In genomic region chr12:105031081-105032058, GRCm38 (mm10) we compare ENCODE assay signal across 8 mouse cellular contexts. TPM values are rescaled to one million over a fixed set of nuclear protein-coding genes. Genes with fewer than 3 reads are reported as not detected.
A peak's percentile ranks its signal among the peaks of the same experiment; 100 is the strongest.
DNase-seq lines count a peak whose midpoint lies in the region; ATAC-seq and TF ChIP-seq lines count a peak whose summit lies in the region.

No protein-coding gene starts in this region.

- peaks cover 19% of the 10 kb centered on the region for H3K36me3 ChIP-seq in heart, embryonic 14.5 days (ENCODE audit: control insufficient read depth, insufficient read depth, low read length)
- H3K36me3 ChIP-seq in ES-Bruce4 (ENCODE audit: control insufficient read depth, insufficient read depth, low read length, poor library complexity, severe bottlenecking), result peaks cover 14% of the 10 kb centered on the region
- H3K36me3 ChIP-seq in embryonic facial prominence, embryonic 15.5 days, result peaks cover 13% of the 10 kb centered on the region; the same call in 1 of the 2 replicates
- peaks cover 2% of the 10 kb centered on the region; the same call in 1 of the 2 replicates for H3K36me3 ChIP-seq in limb, embryonic 11.5 days (ENCODE audit: control insufficient read depth, insufficient read depth, low read length)
- H3K36me3 ChIP-seq in neural tube, embryonic 11.5 days (ENCODE audit: control insufficient read depth, insufficient read depth, low read length), result 0 out of 2 replicates have a peak, but pooled peaks cover 2% of the 10 kb centered on the region

- no peaks in the 10 kb centered on the region for H3K27me3 ChIP-seq in heart, embryonic 14.5 days (ENCODE audit: control insufficient read depth, insufficient read depth, low read length)
- H3K27me3 ChIP-seq in ES-Bruce4 (ENCODE audit: control insufficient read depth, insufficient read depth, low read length, poor library complexity, severe bottlenecking), result no peaks in the 10 kb centered on the region
- H3K27me3 ChIP-seq in embryonic facial prominence, embryonic 15.5 days, result no peaks in the 10 kb centered on the region
- H3K27me3 ChIP-seq in limb, embryonic 11.5 days (ENCODE audit: control insufficient read depth, insufficient read depth, low read length), result no peaks in the 10 kb centered on the region
- H3K27me3 ChIP-seq in neural tube, embryonic 11.5 days (ENCODE audit: control insufficient read depth, insufficient read depth, low read length), result no peaks in the 10 kb centered on the region

- peak overlapping the region; percentile 12 to 73; a peak in 3 of 4 replicates for H3K27ac ChIP-seq in heart, embryonic 14.5 days (replicated peaks in 1 of 2; ENCODE audit: control insufficient read depth in 1 of 2, insufficient read depth in 1 of 2, low read depth in 2 of 2, low read length in 2 of 2)
- no peak overlapping the region for H3K27ac ChIP-seq in ES-Bruce4 (ENCODE audit: insufficient read depth, low read length)
- peak overlapping the region; percentile 82 for H3K27ac ChIP-seq in embryonic facial prominence, embryonic 15.5 days (replicated peaks)
- no peak overlapping the region; the same call in 1 of the 2 replicates for H3K27ac ChIP-seq in limb, embryonic 11.5 days (replicated peaks; ENCODE audit: low read depth, low read length)
- no peak overlapping the region for H3K27ac ChIP-seq in neural tube, embryonic 11.5 days (ENCODE audit: low read depth, low read length)

- no peak for TF ChIP-seq CTCF in ES-Bruce4 (IDR thresholded peaks at IDR 0.05; ENCODE audit: low read depth, low read length)

- 3% methylated on average over 37 of the region's 37 CpGs for WGBS in heart, embryonic 14.5 days
- WGBS in embryonic facial prominence, embryonic 15.5 days, result 5% methylated on average over 37 of the region's 37 CpGs
- 8% methylated on average over 37 of the region's 37 CpGs for WGBS in limb, embryonic 11.5 days
- WGBS in neural tube, embryonic 11.5 days, result 8% methylated on average over 37 of the region's 37 CpGs

- no peak for DNase-seq in heart, postnatal 4 days
- DNase-seq in limb, embryonic 11.5 days (ENCODE audit: low spot score), result peak; percentile 46
- DNase-seq in neural tube, embryonic 11.5 days (ENCODE audit: low spot score), result no peak
- DNase-seq in urinary bladder, adult 18-20 months (ENCODE audit: low spot score in 2 of 2), result no peak
- no peak for DNase-seq in layer of hippocampus, adult 11-12 months (ENCODE audit: low spot score)

- no peak for ATAC-seq in heart, embryonic 14.5 days (ENCODE audit: insufficient number of reproducible peaks, insufficient read depth, low FRiP score, low read depth)
- no peak for ATAC-seq in embryonic facial prominence, embryonic 15.5 days (ENCODE audit: insufficient number of reproducible peaks, low FRiP score, low TSS enrichment, low read depth)
- no peak for ATAC-seq in limb, embryonic 11.5 days (ENCODE audit: insufficient number of reproducible peaks, low FRiP score, low TSS enrichment, low read depth)
- ATAC-seq in neural tube, embryonic 11.5 days (ENCODE audit: insufficient read depth, low FRiP score, low TSS enrichment), result no peak

- H3K9ac ChIP-seq in heart, embryonic 14.5 days (ENCODE audit: low read length), result peak overlapping the region; percentile 80
- peak overlapping the region; percentile 76 for H3K9ac ChIP-seq in ES-Bruce4 (ENCODE audit: low read depth, poor library complexity, severe bottlenecking)
- peak overlapping the region; percentile 73 for H3K9ac ChIP-seq in embryonic facial prominence, embryonic 15.5 days
- peak overlapping the region; percentile 83 for H3K9ac ChIP-seq in limb, embryonic 11.5 days (ENCODE audit: low read length)
- H3K9ac ChIP-seq in neural tube, embryonic 11.5 days (ENCODE audit: low read length), result peak overlapping the region; percentile 63

- TF ChIP-seq POLR2A in ES-Bruce4 (IDR thresholded peaks at IDR 0.05; ENCODE audit: insufficient read depth, low read length), result no peak

- TF ChIP-seq EP300 in ES-Bruce4 (IDR thresholded peaks at IDR 0.05; ENCODE audit: insufficient read depth, low read depth, low read length), result no peak

- peaks cover 18 to 31% of the 10 kb centered on the region in 2 experiments for H3K4me1 ChIP-seq in heart, embryonic 14.5 days (ENCODE audit: control insufficient read depth in 2 of 2, insufficient read depth in 2 of 2, low read length in 2 of 2)
- no peaks in the 10 kb centered on the region for H3K4me1 ChIP-seq in ES-Bruce4 (ENCODE audit: control insufficient read depth, insufficient read depth, low read length)
- peaks cover 37% of the 10 kb centered on the region for H3K4me1 ChIP-seq in embryonic facial prominence, embryonic 15.5 days
- peaks cover 9% of the 10 kb centered on the region for H3K4me1 ChIP-seq in limb, embryonic 11.5 days (ENCODE audit: control insufficient read depth, insufficient read depth, low read length)
- peaks cover 22% of the 10 kb centered on the region for H3K4me1 ChIP-seq in neural tube, embryonic 11.5 days (ENCODE audit: control insufficient read depth, insufficient read depth, low read length)

- peak overlapping the region; percentile 68 to 88 for H3K4me3 ChIP-seq in heart, embryonic 14.5 days (ENCODE audit: control insufficient read depth in 1 of 2, insufficient read depth in 1 of 2, low read depth in 1 of 2, low read length in 2 of 2)
- peak overlapping the region; percentile 77 for H3K4me3 ChIP-seq in ES-Bruce4 (ENCODE audit: low read depth, low read length)
- H3K4me3 ChIP-seq in embryonic facial prominence, embryonic 15.5 days (replicated peaks), result peak overlapping the region; percentile 97
- peak overlapping the region; percentile 87 for H3K4me3 ChIP-seq in limb, embryonic 11.5 days (ENCODE audit: low read depth, low read length)
- H3K4me3 ChIP-seq in neural tube, embryonic 11.5 days (ENCODE audit: low read depth, low read length), result peak overlapping the region; percentile 62

- peak overlapping the region; percentile 98 for H3K4me2 ChIP-seq in heart, embryonic 14.5 days (ENCODE audit: low read length)
- peak overlapping the region; percentile 85 for H3K4me2 ChIP-seq in embryonic facial prominence, embryonic 15.5 days (replicated peaks)
- peak overlapping the region; percentile 93 for H3K4me2 ChIP-seq in limb, embryonic 11.5 days (ENCODE audit: low read depth, severe bottlenecking)
- H3K4me2 ChIP-seq in neural tube, embryonic 11.5 days (ENCODE audit: low read depth), result peak overlapping the region; percentile 84

- no peaks in the 10 kb centered on the region for H3K9me3 ChIP-seq in heart, embryonic 14.5 days (ENCODE audit: control insufficient read depth, low read length)
- no peaks in the 10 kb centered on the region for H3K9me3 ChIP-seq in ES-Bruce4 (replicated peaks; ENCODE audit: control insufficient read depth, insufficient read depth, low read length, poor library complexity, severe bottlenecking)
- no peaks in the 10 kb centered on the region for H3K9me3 ChIP-seq in embryonic facial prominence, embryonic 15.5 days (replicated peaks)
- no peaks in the 10 kb centered on the region for H3K9me3 ChIP-seq in limb, embryonic 11.5 days (ENCODE audit: control insufficient read depth, low read length)
- H3K9me3 ChIP-seq in neural tube, embryonic 11.5 days (ENCODE audit: control insufficient read depth, low read length), result no peaks in the 10 kb centered on the region

RNA-seq across cellular contexts. Expression of gene Glrx5, which starts 1.1 kb away (rescaled TPM):
- 200 and 208 TPM in 2 replicates for polyA plus RNA-seq in heart, embryonic 14.5 days (2014; fragmentation: Nextera tagmentation; extraction: Ambion mirVana)
- total RNA-seq in heart, postnatal 4 days (2021), result 10 to 100 TPM; 81.2 to 82.0 TPM
- polyA plus RNA-seq in ES-Bruce4 (2011; ENCODE audit: insufficient read depth, insufficient read length, low read depth, missing spikeins), result 36.4 and 38.7 TPM in 2 replicates
- 152 and 159 TPM in 2 replicates for polyA plus RNA-seq in embryonic facial prominence, embryonic 15.5 days (2015; fragmentation: Nextera tagmentation; extraction: Ambion mirVana)
- polyA plus RNA-seq in limb, embryonic 11.5 days (2014; fragmentation: Nextera tagmentation; extraction: Ambion mirVana), result 189 and 202 TPM in 2 replicates
- 192 and 194 TPM in 2 replicates for polyA plus RNA-seq in neural tube, embryonic 11.5 days (2014; fragmentation: Nextera tagmentation; extraction: Ambion mirVana)

RNA-seq across cellular contexts. Expression of gene Syne3, which starts 21.8 kb away (rescaled TPM):
- polyA plus RNA-seq in heart, embryonic 14.5 days (2014; fragmentation: Nextera tagmentation; extraction: Ambion mirVana), result 0.75 and 0.93 TPM in 2 replicates
- 1 to 10 TPM; 7.3 to 7.8 TPM for total RNA-seq in heart, postnatal 4 days (2021)
- 1.2 and 1.9 TPM in 2 replicates for polyA plus RNA-seq in ES-Bruce4 (2011; ENCODE audit: insufficient read depth, insufficient read length, low read depth, missing spikeins)
- polyA plus RNA-seq in embryonic facial prominence, embryonic 15.5 days (2015; fragmentation: Nextera tagmentation; extraction: Ambion mirVana), result 3.6 and 4.4 TPM in 2 replicates
- 0.20 and 0.31 TPM in 2 replicates for polyA plus RNA-seq in limb, embryonic 11.5 days (2014; fragmentation: Nextera tagmentation; extraction: Ambion mirVana)
- polyA plus RNA-seq in neural tube, embryonic 11.5 days (2014; fragmentation: Nextera tagmentation; extraction: Ambion mirVana), result 0.05 and 0.18 TPM in 2 replicates

Comparison
In these comparisons a context has a peak if more than half of its experiments do, and no peak if none do; other contexts are left out.
1. H3K27ac ChIP-seq: peak in heart, embryonic 14.5 days (2 of 2) and embryonic facial prominence, embryonic 15.5 days (single experiment); none in ES-Bruce4 (single experiment), limb, embryonic 11.5 days (single experiment) and neural tube, embryonic 11.5 days (single experiment).
2. Peak in every context shown above with its lines, with median percentiles within 50 percentile points of each other: H3K4me2 ChIP-seq, H3K4me3 ChIP-seq and H3K9ac ChIP-seq.